Mouse (Mus musculus): ENCODE data around the gene Gpr88. TPM values are rescaled to one million over a fixed set of nuclear protein-coding genes. Genes with fewer than 3 reads are reported as not detected.
"Not testable (repeated sequence)": the region's sequence is repeated elsewhere in the genome, so short reads cannot be mapped to it uniquely, and the experiment has no call there.

Gpr88 gene
- polyA plus RNA-seq, 1 experiment from 2014 or later = 0.82 TPM

DNA sequence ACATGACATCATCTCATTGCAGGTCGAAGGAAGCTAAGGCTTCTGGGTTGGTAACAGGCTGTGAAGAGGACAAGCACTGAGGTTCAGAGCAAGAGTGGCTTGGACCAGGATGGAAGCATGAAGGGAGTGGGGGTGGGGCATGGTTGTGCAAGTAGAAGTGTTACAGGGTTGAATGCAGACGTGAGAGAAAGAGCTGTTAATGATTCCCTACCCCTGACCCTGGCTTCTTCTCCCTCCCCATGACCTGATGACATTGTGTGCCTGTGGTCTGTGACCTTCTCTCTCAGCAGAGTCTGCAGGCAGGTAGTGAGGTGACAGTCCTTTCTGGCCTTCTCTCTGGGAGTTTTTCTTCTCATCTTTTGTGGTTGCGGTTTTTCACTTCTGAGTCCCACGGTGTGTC is 16.4 kb downstream of the Gpr88 start:
- no peak; the same call in 1 of the 2 replicates for ATAC-seq (replicated peaks; ENCODE audit: low FRiP score)
- Histone ChIP-seq H3K27ac (no peak overlapping the region), H3K36me3 (no peaks in the 10 kb centered on the region), H3K9ac (no peak overlapping the region), H3K27me3 (no peaks in the 10 kb centered on the region), H3K4me1 (no peaks in the 10 kb centered on the region), H3K4me3 (replicated peaks) (no peak overlapping the region), H3K9me3 (replicated peaks) (no peaks in the 10 kb centered on the region), H3K4me2 (no peak overlapping the region)
- 80% methylated on average over 4 of the region's 4 CpGs for WGBS

DNA sequence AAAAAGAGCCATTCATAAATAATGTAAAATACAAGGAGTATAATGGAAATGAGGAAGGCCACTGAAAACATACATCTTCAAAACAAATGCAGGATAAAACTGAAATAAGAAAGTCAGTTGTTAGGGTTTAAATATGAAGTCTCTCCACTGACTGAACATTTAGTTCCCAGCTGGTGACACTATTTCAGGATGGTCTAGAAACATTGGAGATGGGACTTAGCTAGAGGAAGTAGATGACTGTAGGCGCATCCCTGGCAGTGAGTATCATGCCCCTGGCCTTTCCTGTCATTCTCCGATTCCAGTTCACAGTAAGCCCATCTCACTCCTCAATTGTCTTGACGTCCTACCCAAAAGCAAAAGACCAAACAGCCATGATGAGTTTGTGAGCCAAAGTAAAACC is 19.8 kb downstream of the Gpr88 start:
- Histone ChIP-seq H3K4me1 (no peaks in the 10 kb centered on the region), H3K9ac (no peak overlapping the region), H3K4me2 (no peak overlapping the region), H3K9me3 (replicated peaks) (no peaks in the 10 kb centered on the region), H3K4me3 (replicated peaks) (no peak overlapping the region), H3K27ac (no peak overlapping the region), H3K27me3 (no peaks in the 10 kb centered on the region), H3K36me3 (no peaks in the 10 kb centered on the region)
- no peak for ATAC-seq (replicated peaks; ENCODE audit: low FRiP score)
- WGBS = 87% methylated on average over 3 of the region's 3 CpGs

DNA sequence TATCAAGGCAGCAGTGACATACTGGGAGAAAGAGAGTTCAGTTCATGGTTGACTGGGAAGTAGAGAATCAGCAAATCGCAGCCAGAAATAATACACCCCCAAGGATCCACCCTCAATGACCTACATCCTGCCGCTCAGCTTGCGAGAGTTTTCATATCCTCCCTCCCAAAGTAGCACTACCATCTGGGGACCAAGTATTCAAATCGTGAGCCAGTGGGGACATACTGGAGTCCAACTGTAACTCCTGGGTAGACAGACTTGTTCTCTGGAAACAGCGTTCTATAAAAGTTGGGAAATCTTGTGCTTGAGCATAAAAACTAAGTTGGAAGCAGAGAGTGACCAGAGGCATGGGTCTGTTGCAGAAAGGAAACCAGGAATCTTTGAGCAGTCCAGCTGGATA is 20.5 kb downstream of the Gpr88 start:
- H3K27ac ChIP-seq = no peak overlapping the region
- no peak overlapping the region for H3K4me3 ChIP-seq (replicated peaks)
- H3K36me3 ChIP-seq = no peaks in the 10 kb centered on the region
- ATAC-seq (replicated peaks; ENCODE audit: low FRiP score) = no peak
- no peak overlapping the region for H3K9ac ChIP-seq
- no peaks in the 10 kb centered on the region for H3K4me1 ChIP-seq
- H3K9me3 ChIP-seq (replicated peaks) = no peaks in the 10 kb centered on the region
- no peaks in the 10 kb centered on the region for H3K27me3 ChIP-seq
- 76% methylated on average over 5 of the region's 5 CpGs for WGBS
- no peak overlapping the region for H3K4me2 ChIP-seq

DNA sequence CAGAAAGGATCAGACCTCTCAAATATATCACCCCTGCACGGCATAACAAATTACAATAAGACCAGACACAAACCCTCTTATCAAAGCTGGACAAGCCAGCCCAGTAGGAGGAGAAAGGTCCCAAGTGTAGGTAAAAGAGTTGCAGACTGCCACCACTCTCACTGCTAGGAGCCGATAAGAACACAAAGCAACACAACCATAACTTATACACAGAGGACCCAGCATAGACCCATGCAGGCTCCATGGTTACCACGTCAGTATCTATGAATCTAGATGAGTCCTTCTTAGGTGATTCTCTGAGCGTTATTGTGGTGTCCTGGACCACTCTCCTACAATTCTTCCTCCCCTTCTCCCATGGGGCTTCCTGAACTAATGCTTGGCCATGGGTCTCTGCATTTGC is 24.0 kb downstream of the Gpr88 start:
- H3K36me3 ChIP-seq = no peaks in the 10 kb centered on the region
- no peak overlapping the region for H3K27ac ChIP-seq
- no peak overlapping the region for H3K9ac ChIP-seq
- H3K4me3 ChIP-seq (replicated peaks) = no peak overlapping the region
- no peaks in the 10 kb centered on the region for H3K27me3 ChIP-seq
- WGBS = 86% methylated on average over 4 of the region's 4 CpGs
- no peaks in the 10 kb centered on the region for H3K9me3 ChIP-seq (replicated peaks)
- no peak for ATAC-seq (replicated peaks; ENCODE audit: low FRiP score)
- no peak overlapping the region for H3K4me2 ChIP-seq
- no peaks in the 10 kb centered on the region for H3K4me1 ChIP-seq

DNA sequence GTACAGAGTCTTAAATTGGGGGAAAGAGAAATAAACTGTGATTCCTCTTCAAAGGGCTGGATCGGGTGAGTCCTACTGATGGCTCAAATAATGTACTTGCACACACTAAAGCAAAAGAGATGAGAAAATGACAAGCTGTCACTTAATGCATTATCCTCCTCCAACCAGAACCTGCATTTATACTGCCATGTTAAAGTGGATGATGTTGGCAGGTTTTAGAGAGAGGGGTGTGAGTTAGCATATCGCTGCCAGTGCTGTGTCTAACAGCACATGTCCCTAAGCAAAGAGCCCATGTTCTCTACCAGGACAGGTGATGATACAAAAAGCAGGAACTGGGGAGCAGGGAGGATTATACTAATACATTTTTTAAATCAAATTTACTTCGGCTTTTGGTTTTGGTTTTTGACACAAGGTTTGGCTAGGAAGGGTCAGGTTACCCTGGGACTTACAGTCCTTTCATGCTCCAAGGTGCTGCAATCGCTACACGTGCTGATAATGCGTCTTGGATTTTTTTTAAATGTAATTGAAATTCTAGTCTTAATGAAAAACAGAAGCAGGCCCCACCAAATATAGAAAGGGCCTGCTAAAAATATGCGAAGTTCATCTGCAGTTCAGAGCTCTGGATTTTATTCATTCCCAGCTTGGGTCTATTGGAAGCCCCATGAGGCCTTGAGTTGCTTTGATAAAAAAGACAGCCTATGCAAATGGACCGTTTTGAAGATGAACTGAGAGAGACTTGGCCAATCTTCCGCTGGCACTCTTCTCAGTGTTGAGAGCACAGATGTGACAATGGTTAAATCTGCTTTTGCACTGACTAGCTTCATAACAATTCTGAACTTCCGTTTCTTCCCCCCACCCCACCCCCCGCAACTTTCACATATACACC is 24.7 kb downstream of the Gpr88 start:
- Histone ChIP-seq H3K9me3 (replicated peaks) (no peaks in the 10 kb centered on the region), H3K27ac (no peak overlapping the region), H3K27me3 (no peaks in the 10 kb centered on the region), H3K9ac (no peak overlapping the region), H3K36me3 (no peaks in the 10 kb centered on the region), H3K4me3 (replicated peaks) (no peak overlapping the region), H3K4me1 (no peaks in the 10 kb centered on the region), H3K4me2 (no peak overlapping the region)
- no peak for ATAC-seq (replicated peaks; ENCODE audit: low FRiP score)
- WGBS = 68% methylated on average over 11 of the region's 11 CpGs

DNA sequence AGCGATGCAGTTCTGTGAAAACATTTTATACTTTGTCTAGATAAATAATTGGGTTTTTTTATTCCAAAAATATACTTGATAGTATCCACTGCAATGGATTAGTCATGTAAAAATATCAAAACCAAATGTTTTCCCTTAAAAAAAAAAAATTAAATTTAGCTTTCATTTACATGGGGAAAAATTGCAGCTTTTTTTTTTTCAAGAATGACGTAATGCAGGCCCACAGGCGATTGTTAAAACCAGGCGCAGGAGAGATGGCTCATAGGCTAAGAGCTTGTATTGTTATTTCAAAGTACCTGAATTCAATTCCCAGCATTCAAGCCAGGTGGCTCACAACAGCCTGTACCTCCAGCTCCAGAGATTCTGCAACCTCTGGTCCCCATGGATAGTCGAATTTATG is 25.9 kb downstream of the Gpr88 start:
- Histone ChIP-seq H3K27me3 (no peaks in the 10 kb centered on the region), H3K4me2 (no peak overlapping the region), H3K27ac (no peak overlapping the region), H3K4me1 (peaks cover 5% of the 10 kb centered on the region), H3K4me3 (replicated peaks) (no peak overlapping the region), H3K9me3 (replicated peaks) (no peaks in the 10 kb centered on the region), H3K9ac (no peak overlapping the region), H3K36me3 (no peaks in the 10 kb centered on the region)
- no peak for ATAC-seq (replicated peaks; ENCODE audit: low FRiP score)
- WGBS = 80% methylated on average over 5 of the region's 5 CpGs

DNA sequence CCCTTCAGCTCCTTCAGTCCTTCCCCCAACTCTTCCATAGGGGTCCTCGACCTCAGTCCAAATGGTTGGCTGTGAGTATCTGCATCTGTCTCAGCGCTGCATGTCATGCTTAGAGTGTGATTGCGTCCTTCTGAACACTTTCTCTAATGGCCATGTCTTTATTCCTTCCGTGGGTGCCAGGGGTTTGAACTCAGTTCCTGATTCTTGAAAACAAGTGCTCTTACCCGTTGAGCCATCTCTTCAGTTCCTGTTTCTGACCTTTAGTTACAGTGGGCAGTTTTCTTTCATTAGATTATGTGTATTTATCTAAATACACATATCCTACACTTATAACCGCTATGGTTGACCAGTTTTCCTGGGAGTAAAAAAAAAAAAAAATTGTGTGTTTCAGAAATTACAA is 26.4 kb downstream of the Gpr88 start:
- no peak overlapping the region for H3K27ac ChIP-seq
- ATAC-seq (replicated peaks; ENCODE audit: low FRiP score) = no peak
- H3K4me3 ChIP-seq (replicated peaks) = no peak overlapping the region
- peaks cover 7% of the 10 kb centered on the region for H3K4me1 ChIP-seq
- no peaks in the 10 kb centered on the region for H3K36me3 ChIP-seq
- H3K9ac ChIP-seq = no peak overlapping the region
- 87% methylated on average over 6 of the region's 6 CpGs for WGBS
- H3K27me3 ChIP-seq = no peaks in the 10 kb centered on the region
- no peak overlapping the region for H3K4me2 ChIP-seq
- no peaks in the 10 kb centered on the region for H3K9me3 ChIP-seq (replicated peaks)

DNA sequence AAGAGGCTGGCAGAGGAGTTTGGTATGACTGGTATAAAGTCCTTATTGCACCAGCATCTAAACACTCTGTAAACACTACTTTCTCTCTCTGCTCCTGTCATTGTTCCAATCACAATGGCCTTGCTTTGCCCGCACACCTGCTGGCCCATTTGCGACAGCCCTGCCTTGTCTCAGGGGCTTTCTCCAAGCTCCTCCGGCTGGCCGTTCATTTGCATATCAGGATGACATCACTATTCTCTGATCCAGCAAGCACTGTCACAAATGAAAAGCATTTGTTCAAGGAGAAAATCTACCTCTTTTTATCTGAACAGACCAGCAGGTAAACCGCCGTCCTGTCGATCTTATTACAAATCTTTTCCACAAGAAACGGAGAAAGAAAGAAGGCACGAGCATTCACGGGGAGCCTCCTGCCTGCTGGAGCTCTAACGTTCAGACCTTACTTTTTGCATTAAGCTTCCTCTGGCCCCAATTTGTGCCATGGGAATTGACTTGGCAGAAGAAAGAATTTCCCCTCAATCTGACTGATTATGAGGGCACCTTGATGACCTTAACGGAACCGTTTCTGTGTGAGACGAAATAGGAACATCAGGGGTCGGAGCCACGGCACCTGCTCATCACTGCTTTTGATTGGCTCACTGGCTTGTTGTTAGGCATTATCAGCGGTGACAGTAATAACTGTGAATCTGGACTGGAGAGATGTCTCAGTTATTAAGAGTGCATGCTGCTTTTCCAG is 30.6 kb downstream of the Gpr88 start:
- Histone ChIP-seq H3K27me3 (no peaks in the 10 kb centered on the region), H3K4me1 (peaks cover 7% of the 10 kb centered on the region), H3K4me3 (replicated peaks) (0 out of 2 replicates have a peak overlapping the region, but pooled peaks have one; percentile 7), H3K27ac (no peak overlapping the region), H3K9me3 (replicated peaks) (no peaks in the 10 kb centered on the region), H3K36me3 (no peaks in the 10 kb centered on the region), H3K9ac (no peak overlapping the region), H3K4me2 (peak overlapping the region; percentile 37)
- no peak for ATAC-seq (replicated peaks; ENCODE audit: low FRiP score)
- WGBS = 41% methylated on average over 17 of the region's 17 CpGs

DNA sequence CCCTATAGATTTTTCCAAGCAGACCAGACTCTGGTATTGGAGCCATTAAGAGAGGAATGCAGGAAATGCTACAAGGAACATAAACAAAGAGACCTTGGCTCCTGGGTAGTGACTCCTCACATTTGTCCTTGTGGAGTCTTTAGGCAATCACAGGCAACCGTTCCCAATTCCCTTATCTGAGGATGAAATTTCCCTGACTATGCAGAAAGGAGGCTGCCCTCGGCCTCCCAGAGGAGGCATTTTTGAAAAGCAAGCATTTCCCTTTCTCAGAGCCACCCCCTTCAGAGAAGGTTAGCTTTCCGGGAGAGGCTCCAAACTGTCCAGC is 31.7 kb downstream of the Gpr88 start:
- H3K9ac ChIP-seq = no peak overlapping the region
- no peak overlapping the region for H3K4me3 ChIP-seq (replicated peaks)
- no peaks in the 10 kb centered on the region for H3K9me3 ChIP-seq (replicated peaks)
- H3K4me1 ChIP-seq = peaks cover 7% of the 10 kb centered on the region
- WGBS = 21% methylated on average over 3 of the region's 3 CpGs
- H3K36me3 ChIP-seq = no peaks in the 10 kb centered on the region
- no peaks in the 10 kb centered on the region for H3K27me3 ChIP-seq
- H3K4me2 ChIP-seq = no peak overlapping the region
- H3K27ac ChIP-seq = peak overlapping the region; percentile 69
- peak; percentile 55 for ATAC-seq (replicated peaks; ENCODE audit: low FRiP score)

DNA sequence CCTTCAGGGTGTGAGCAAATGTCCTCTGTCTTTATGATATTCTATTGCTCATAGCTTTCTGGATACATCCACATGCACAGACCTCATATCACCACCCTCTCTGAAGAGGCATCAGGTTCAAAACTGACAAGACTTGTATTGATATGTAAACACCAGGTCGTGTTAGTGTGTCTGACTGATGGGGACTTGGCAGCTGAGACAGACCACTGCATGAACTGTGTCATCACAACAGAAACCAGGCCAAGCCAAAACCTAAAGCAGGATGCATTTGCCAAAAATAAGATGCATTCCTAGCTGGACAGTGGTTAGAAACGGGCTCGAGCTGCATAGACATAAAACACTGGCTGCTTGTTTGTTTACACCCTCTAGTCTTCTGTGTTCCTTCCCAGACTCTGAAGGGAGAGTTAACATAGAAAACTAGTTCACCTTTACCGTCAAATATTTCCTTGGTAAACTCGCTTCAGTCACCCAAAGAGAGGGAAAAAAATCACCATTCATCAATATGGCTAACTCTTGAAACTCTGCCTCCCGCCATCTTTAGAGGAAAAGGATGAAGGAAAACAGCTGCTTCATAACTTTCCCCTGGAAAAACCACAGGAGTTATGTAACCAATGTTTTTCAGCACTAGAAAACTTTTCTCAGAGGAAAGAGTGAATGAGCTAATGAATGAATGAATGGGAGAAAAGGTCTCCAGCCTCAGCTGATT is 32.2 kb downstream of the Gpr88 start:
- H3K27me3 ChIP-seq = no peaks in the 10 kb centered on the region
- no peak overlapping the region for H3K4me3 ChIP-seq (replicated peaks)
- no peaks in the 10 kb centered on the region for H3K36me3 ChIP-seq
- no peak overlapping the region for H3K9ac ChIP-seq
- H3K4me2 ChIP-seq = no peak overlapping the region
- peaks cover 7% of the 10 kb centered on the region for H3K4me1 ChIP-seq
- WGBS = 60% methylated on average over 6 of the region's 6 CpGs
- peak overlapping the region; percentile 69 for H3K27ac ChIP-seq
- H3K9me3 ChIP-seq (replicated peaks) = no peaks in the 10 kb centered on the region
- ATAC-seq (replicated peaks; ENCODE audit: low FRiP score) = no peak

DNA sequence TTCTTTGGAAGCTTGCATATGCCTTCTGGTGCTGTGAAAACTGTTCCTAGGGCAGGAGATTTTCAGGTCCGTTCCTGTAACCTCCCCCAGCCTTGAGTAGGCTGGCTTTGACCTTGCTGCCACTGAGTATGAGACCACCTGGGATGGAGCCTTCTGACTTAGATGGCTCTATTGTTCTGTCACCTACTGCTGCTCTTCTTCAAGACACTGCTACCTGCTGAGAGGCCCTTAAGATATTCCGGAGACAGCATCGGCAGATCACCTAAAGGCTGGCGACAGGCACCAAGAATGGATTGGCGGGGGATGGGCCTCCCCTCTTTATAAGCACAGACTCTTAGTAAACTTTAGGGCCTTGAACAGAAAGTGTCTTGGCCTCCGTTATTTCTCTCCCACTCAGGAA is 35.9 kb downstream of the Gpr88 start:
- not testable (repeated sequence) for H3K36me3 ChIP-seq; H3K9me3 ChIP-seq (replicated peaks); H3K9ac ChIP-seq; H3K4me3 ChIP-seq (replicated peaks); H3K27me3 ChIP-seq; ATAC-seq (replicated peaks; ENCODE audit: low FRiP score); H3K4me1 ChIP-seq; H3K27ac ChIP-seq; H3K4me2 ChIP-seq
- 80% methylated on average over 6 of the region's 6 CpGs for WGBS

DNA sequence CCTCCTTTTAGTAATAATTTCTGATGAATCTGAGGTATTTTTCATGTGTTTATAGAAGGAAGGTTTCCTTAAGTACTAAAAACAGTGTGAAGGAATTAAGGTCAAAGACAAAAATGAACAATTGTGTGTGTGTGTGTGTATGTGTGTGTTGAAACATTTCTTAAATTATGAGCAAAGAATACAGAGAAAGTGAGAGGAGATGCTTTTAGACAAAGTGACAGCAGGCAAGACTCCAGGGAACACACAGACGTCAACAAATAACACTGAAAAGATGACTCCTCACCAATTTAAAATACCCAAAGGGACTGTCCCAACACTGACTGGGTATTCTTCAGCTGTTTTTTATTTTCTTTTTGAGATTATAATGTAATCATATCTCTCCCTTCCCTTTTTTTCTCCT is 37.0 kb downstream of the Gpr88 start:
- peaks cover 7% of the 10 kb centered on the region for H3K4me1 ChIP-seq
- no peaks in the 10 kb centered on the region for H3K36me3 ChIP-seq
- no peaks in the 10 kb centered on the region for H3K9me3 ChIP-seq (replicated peaks)
- no peak overlapping the region for H3K4me2 ChIP-seq
- H3K4me3 ChIP-seq (replicated peaks) = no peak overlapping the region
- H3K9ac ChIP-seq = no peak overlapping the region
- H3K27me3 ChIP-seq = no peaks in the 10 kb centered on the region
- ATAC-seq (replicated peaks; ENCODE audit: low FRiP score) = no peak
- no peak overlapping the region for H3K27ac ChIP-seq
- 71% methylated on average over 1 of the region's 1 CpGs for WGBS

Data from kidney, embryonic 15.5 days (tissue).